Mouse (Mus musculus): ENCODE data around the gene Sec1.

Gene Sec1

DNA sequence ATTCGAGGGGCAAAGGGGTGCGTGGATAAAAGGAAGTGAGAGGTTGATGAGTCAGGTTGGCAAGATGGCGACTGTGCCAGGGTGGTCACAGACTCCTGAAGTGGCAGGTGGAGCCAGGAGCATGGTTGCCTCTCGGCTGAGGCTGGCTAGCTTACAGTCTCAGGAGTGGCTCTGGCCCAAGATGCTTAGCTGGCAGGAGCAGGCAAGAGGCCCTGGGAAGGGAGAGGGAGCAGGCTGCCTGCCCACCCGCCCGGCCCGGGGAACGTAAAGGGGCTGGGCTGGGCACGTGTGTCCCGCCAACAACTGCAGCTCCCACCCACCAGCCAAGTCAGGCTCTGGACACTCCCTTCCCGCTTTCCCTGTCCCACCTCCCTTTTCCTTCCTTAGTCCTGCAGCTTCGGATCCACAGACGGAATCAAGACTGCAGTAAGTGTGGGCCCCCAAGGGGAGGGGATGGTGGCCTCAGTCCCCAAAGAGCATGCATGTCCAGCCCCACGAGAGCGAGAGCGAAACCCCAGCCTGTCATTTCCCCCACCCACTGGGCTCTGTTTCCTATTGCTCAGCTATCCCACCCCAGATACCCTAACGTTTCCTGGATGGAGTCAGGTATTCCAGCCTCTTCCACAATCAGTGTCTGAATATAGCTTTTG is 52.7 kb downstream of the Sec1 start:
- DNase-seq (ENCODE audit: low spot score): no peak

DNA sequence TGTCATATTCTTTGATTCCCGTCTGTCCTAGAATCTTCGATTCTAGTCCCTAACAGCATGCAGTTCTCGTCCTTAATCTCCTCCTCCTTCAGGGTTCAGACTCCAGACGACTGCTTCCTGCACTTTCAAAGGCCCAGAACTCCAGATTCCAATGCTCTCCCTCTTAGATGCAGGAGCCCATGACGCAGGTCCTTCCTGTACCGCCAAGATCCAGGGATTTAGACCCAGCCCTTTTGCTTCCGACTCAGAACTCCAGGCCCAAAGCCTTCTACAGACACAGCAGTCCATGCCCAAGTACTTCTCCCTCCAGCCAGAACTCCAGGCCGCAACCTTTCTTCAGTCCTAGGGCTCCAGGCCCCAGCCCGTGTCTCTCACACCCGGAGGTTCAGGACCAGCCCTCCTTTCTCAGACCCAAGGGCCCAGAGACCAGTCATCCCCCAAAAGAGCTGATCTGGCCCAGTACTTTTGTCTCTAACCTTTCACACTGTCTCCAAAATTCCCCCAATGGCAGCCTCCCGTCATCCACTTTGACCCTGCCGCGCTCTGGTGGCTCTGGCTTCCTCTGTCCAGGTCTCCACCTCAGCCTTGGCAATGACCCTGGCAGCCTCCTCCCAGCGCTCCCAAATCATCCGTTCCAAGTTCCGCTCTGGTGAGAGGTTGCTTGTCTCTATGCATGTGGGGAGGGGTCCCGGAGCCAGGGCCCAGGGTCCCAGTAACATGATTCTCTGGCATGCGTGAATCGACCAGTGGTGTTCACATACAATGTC is 53.8 kb downstream of the Sec1 start:
- DNase-seq (ENCODE audit: low spot score): no peak

DNA sequence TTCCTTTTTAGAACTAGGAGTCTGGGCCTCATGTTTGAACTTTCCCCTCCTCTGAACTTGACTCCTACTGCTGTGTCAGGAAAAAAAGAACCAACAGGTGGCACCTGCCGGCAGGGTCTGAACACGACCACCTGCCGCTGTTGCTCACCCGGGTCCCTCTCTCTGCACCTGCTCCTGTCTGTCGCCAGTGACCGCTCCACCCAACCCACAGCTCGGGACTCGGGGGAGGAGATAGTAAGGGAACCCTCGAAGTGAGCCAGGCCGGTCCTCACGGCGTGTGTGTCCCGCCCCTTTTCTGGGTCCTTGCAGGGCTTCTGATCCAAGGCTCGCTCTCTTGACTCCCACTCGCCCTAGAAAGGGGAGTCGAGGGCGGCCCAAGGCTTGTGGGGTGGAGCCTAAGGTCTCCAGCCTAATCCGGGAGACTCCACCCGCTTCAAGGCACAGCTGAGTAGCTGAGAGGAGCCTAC is 54.6 kb downstream of the Sec1 start, which contains the start of gene Mamstr:
Gene Mamstr (plus strand): TSS at position 417 of the 467 bp plus-strand sequence.
- DNase-seq (ENCODE audit: low spot score): peak; percentile 45

DNA sequence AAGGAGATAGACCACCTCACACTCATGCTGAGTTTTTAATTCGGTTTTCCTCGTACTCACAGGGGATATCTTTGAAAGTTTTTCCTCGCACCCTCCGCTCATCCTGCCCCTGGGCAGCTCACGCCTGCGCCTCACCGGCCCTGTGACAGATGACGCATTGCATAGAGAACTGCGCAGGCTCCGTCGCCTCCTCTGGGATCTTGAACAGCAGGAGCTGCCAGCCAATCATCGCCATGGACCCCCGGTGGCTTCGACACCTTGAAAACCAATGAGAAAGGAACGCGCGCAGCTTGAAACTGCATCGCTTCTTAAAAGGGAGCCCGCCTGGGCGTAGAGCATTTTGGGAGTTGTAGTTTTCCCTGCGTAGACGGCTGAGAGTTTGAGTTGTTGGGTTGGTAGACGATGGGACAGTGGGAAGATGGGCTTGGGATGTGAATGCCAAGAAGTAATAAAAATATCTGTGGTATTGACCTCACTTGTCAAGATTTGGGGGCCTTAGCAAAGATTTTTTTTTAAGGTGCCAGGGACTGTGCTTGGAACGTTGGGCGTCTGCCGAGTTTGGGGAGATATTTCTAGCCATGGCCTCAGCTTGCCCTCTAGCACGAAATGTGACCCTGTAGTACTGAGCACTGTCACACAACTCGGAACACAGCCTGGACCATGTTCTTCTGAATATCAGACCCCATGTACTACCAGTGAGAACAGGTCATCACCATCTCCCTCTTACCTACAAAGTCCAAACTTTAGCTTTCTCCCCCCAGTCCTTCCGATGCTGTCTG is 55.4 kb downstream of the Sec1 start:
- DNase-seq (ENCODE audit: low spot score): peak; percentile 93

DNA sequence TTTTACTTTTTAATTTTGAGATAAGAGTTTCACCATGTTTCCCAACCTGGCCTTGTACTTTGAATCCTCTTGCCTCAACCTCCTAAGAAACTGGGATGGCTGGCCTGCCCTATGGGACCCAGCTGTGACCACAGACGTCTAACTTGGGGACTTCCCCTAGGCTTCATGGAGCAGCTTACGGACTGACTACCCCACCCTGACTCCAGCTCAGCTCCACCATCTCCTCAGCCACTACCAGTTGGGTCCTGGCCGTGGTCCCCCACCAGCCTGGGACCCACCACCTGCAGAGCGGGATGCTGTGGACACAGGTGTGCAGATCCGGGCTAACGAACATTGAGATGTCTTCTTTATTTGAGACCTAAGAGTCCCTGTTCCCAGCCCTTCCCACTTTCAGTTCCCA is 56.5 kb downstream of the Sec1 start:
- DNase-seq (ENCODE audit: low spot score): no peak

DNA sequence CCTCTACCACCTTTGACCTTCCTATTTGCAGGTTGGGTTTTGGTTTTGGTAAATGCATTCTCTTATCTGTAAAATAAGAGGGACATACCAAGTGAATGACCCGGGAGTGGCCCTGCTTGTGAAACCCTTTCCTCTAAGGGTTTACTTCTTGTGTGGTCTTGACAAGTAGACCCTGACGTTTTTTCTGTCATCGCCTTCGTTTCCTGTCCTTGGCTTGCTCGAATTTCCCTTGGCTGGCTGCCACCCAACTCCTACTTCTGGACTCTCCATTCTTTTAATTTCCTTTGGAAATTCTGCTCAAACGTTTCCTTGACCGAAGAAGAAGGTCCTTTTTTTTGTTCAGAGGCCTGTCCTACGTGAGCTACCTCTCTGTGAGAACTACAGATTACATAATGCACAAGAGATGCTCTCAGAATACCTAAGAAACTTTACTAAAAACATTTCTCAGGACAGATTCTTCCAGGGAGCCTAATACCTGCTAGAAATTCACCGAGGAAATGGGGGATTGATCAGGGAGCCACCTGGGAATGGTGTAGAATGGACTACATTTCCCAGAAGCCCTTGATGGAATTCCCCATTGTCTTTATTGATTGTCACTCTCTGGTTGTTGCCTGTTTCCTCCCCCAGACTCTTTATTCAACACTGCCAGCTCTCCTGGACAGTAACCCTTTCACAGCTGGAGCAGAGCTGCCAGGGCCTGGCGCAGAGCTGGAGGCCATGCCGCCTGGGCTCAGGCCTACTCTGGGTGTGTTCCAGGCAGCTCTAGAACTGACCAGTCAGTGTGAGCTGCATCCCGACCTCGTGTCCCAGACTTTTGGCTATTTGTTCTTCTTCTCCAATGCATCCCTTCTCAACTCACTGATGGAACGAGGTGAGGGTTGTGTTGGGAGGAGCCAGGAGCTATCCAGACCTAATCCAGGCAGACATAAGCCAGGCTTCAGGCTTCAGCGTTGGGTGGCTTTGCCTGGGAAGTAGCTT is 58.2 kb downstream of the Sec1 start:
- DNase-seq (ENCODE audit: low spot score): no peak

DNA sequence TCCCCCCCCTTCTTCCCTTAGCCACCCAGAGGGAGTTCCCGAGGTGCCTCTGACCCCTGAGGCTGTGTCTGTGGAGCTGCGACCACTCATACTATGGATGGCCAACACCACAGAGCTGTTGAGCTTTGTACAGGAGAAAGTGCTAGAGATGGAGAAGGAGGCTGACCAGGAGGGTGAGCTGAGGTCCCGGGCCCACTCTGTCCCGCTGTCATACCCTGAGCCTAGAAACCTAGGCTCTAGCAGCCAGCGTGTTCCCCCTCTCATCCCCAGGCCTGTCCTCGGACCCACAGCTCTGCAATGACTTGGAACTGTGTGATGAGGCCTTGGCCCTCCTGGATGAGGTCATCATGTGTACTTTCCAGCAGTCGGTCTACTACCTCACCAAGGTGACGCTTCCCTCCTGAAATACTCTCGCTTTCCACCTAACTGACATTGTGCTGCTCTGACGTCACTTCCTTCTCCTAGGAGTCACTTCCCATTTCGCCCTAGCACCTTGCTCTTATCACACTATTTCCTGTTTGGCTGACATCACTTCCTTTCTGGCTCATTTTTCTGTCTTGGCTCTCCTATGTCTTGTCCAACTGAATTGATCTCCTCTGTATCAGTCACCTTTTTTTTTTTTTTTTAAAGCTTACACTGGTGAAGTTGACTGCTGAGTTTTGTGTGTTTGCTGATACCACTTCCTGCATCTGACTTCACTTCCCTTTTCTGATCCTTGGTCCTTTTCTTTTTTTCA is 59.1 kb downstream of the Sec1 start:
- DNase-seq (ENCODE audit: low spot score): no peak

DNA sequence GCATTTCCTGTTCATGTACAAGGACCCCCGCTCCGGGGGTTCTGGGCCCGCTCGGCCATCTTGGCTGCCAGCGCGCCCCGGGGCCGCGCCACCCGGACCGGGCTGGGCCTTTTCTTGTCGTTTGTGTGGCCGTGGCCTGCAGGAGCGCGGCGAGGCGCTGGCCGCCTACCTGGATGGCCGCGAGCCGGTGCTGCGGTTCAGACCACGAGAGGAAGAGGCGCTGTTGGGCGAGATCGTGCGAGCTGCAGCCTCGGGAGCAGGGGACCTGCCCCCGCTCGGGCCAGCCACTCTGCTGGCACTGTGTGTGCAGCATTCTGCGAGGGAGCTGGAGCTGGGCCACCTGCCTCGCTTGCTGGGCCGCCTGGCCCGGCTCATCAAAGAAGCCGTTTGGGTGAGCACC is 61.7 kb downstream of the Sec1 start:
- DNase-seq (ENCODE audit: low spot score): no peak

DNA sequence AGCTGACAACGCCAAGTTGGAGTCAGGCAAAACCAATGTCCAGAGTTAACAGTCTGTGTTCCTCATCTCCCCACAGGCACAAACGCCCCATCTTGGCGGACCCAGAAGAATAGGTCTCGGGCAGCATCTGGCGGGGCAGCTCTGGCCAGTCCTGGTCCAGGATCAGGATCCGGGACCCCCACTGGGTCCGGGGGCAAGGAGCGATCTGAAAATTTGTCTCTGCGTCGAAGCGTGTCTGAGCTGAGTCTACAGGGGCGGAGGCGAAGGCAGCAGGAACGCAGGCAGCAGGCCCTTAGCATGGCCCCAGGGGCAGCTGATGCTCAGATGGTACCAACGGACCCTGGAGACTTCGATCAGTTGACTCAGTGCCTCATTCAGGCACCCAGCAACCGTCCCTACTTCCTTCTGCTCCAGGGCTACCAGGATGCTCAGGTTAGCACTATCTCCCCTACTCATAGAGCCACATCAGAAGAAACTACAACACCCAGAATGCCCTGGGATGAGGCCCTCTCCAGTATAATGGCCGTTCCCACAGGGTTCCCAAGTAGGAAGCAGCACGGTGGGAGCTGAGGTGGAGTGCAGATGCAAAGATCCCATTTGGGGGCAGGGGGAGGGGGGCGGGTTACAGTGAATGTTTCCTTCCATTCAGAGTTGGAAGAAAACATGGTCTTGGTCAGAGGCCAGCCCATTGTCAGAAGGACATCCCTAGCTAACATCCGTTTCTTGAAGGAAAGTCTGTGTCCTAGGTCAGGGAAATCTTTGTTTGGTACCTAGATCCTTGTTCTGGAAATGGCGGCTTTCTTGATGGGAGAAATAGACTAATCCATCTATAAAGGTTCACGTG is 63.9 kb downstream of the Sec1 start:
- no peak for DNase-seq (ENCODE audit: low spot score)

DNA sequence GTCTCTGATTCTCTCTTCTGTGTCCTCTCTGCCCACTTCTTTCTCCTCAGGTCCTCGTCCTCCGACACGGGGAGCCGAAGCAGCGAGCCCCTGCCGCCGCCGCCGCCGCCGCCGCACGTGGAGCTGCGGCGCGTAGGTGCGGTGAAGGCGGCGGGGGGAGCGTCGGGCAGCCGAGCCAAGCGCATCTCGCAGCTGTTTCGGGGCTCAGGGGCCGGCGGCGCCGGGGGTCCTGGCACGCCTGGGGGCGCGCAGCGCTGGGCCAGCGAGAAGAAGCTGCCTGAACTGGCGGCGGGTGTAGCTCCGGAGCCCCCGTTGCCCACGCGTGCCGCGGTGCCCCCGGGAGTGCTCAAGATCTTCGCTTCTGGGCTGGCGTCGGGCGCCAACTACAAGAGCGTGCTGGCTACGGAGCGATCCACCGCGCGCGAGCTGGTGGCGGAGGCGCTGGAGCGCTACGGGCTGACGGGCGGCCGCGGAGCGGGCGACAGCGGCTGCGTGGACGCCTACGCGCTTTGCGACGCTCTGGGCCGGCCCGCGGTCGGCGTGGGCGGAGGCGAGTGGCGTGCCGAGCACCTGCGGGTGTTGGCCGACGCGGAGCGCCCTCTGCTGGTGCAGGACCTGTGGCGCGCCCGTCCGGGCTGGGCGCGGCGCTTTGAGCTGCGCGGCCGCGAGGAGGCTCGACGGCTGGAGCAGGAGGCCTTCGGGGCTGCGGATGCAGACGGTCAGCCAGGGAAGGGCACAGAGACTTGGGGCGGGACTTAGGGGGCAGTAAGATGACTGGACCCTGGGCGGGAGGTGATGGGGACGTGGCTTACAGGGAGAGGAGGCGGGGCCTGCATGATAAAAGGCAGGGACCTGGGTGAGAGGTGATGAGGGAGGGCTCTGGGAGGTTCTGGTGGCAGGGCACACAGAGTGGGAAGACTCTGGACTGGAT is 65.6 kb downstream of the Sec1 start:
- DNase-seq (ENCODE audit: low spot score): peak; percentile 76
